Mouse (Mus musculus) forebrain, postnatal 0 days (tissue): ENCODE data around the gene Prnd. TPM values are rescaled to one million over a fixed set of nuclear protein-coding genes. Genes with fewer than 3 reads are reported as not detected.

Experiments
- ATAC-seq: fragments of 200-750 bp; cut with Nextera tagmentation; 2 replicates; pipeline ENCODE4 v1.8.0; 2017; ENCODE audit warnings: mild to moderate bottlenecking, moderate library complexity
- DNase-seq: peaks from one replicate; pipeline ENCODE4 v3.0.0-alpha.2; 2015
- H3K27ac ChIP-seq: fragments of 300-500 bp; sonication (generic); 2 replicates; pipeline ENCODE4 v1.5.1; 2014; ENCODE audit warnings: low read depth, mild to moderate bottlenecking, antibody characterized with exemption, low read length, moderate library complexity, mixed read lengths
- H3K27me3 ChIP-seq: fragments of 300-500 bp; sonication (generic); 2 replicates; pipeline ENCODE4 v1.6.1; 2014; ENCODE audit warnings: mild to moderate bottlenecking, low read length, mixed read lengths; ENCODE audit not compliant: insufficient read depth
- H3K36me3 ChIP-seq: fragments of 300-500 bp; sonication (generic); 2 replicates; pipeline ENCODE4 v1.6.1; 2014; ENCODE audit warnings: mild to moderate bottlenecking, moderate library complexity; ENCODE audit not compliant: insufficient read depth
- H3K4me1 ChIP-seq: fragments of 300-500 bp; sonication (generic); 2 replicates; pipeline ENCODE4 v1.6.1; 2014; ENCODE audit warnings: antibody characterized with exemption; ENCODE audit not compliant: insufficient read depth
- H3K4me2 ChIP-seq: fragments of 300-500 bp; sonication (generic); 2 replicates; pipeline ENCODE4 v1.6.1; 2014; ENCODE audit warnings: low read depth, mild to moderate bottlenecking, moderate library complexity
- H3K4me3 ChIP-seq: fragments of 300-500 bp; sonication (generic); 2 replicates; pipeline ENCODE4 v1.5.1; 2014; ENCODE audit warnings: low read depth, low read length, mixed read lengths
- H3K9ac ChIP-seq: fragments of 300-500 bp; sonication (generic); 2 replicates; pipeline ENCODE4 v1.6.1; 2014; ENCODE audit warnings: mild to moderate bottlenecking
- H3K9me3 ChIP-seq: fragments of 300-500 bp; sonication (generic); 2 replicates; pipeline ENCODE4 v1.6.1; 2016; ENCODE audit warnings: low read length
- CTCF ChIP-seq: sonication (generic); IDR thresholded peaks from 2 replicates; pipeline ENCODE4 v1.5.1; 2016; ENCODE audit warnings: antibody characterized with exemption, control low read depth, low read depth
- WGBS: fragments of 180-500 bp; shearing (Covaris S2); extraction: QIAGEN DNeasy Blood & Tissue Kit; methylation state at CpG from one replicate; pipeline ENCODE4 v1.1.7; 2014; 5-methylcytosine and 5-hydroxymethylcytosine counted together
- polyA plus RNA-seq: library from polyadenylated mRNA; unstranded; fragments of >200 nt; fragmentation: Nextera tagmentation; extraction: Ambion mirVana; gene quantifications from 2 replicates; pipeline ENCODE4 v1.2.1, GENCODE M21; 2015
- total RNA-seq: library from RNA; depleted of rRNA; stranded (reverse); fragments of >200 nt; gene quantifications from 2 replicates; pipeline ENCODE4 v1.2.3, GENCODE M21; 2014; rRNA removed

The Prnd gene
- total and polyA plus RNA-seq, 2 experiments from 2014 or later = 4.4 to 6.2 TPM

DNA sequence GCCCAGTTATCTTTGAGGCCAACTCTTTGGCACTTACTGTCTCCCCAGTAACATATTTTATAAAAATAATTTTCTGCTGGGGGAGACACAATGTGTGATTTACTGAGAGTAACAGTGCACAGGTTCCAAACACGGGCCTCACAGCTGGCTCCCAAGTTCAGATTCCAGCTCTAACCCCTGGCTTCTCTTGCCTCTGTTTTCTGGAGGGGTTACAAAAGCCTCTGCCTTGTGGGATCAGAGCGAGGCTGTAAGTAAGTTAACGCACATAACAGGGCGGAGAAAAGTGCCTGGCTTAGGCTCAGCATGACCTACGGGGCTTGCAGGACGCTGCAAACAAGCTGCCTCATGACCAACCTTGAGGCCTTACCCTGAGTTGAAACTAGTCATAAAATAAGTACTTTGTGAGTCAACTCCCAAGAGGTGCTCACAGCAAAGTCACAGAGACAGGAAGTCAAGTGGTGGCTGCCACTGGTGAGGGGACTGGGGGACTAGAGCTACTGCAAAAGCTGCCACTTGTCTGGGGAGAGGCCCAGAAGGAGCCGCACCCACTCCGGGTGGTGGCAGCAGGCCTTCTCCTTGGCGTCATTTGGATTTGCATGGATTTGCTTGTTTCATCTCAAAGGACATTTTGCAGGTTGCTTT is 54.0 kb downstream of the Prnd start:
- 89% methylated on average over 9 of the region's 9 CpGs for WGBS
- DNase-seq = no peak
- peaks cover 57% of the 10 kb centered on the region for H3K36me3 ChIP-seq

GRCm38 (mm10) chr2:132005445-132005844 is 54.8 kb downstream of the Prnd start:
- H3K27ac ChIP-seq = no peak overlapping the region
- ATAC-seq (no peak), DNase-seq (no peak)
- H3K4me1 ChIP-seq = no peaks in the 10 kb centered on the region
- no peaks in the 10 kb centered on the region for H3K9me3 ChIP-seq
- no peak overlapping the region for H3K4me2 ChIP-seq
- H3K27me3 ChIP-seq = no peaks in the 10 kb centered on the region
- no peak overlapping the region for H3K4me3 ChIP-seq
- peaks cover 53% of the 10 kb centered on the region for H3K36me3 ChIP-seq
- TF ChIP-seq CTCF = no peak
- H3K9ac ChIP-seq = no peak overlapping the region
- WGBS = 83% methylated on average over 4 of the region's 4 CpGs

More for the DNA sequence above, 54.0 kb downstream of the Prnd start:
- Histone ChIP-seq H3K27ac (no peak overlapping the region), H3K27me3 (no peaks in the 10 kb centered on the region), H3K9ac (no peak overlapping the region), H3K9me3 (no peaks in the 10 kb centered on the region), H3K4me2 (no peak overlapping the region), H3K4me3 (no peak overlapping the region), H3K4me1 (no peaks in the 10 kb centered on the region)
- TF ChIP-seq CTCF = no peak
- ATAC-seq = no peak

Other genes starting within 250 kb of the Prnd start
- not detected in 2 replicates for gene Erv3, start 91.1 kb upstream of the Prnd start, total RNA-seq
- 0.06 TPM in 1 of 2 replicates, not detected in the other for gene Erv3, start 91.1 kb upstream of the Prnd start, polyA plus RNA-seq
- 352 and 356 TPM in 2 replicates for gene Prnp, start 40.9 kb upstream of the Prnd start, total RNA-seq
- gene Prnp, start 40.9 kb upstream of the Prnd start, polyA plus RNA-seq = 353 and 423 TPM in 2 replicates
- gene Prn, start 40.9 kb upstream of the Prnd start, total RNA-seq = 0.76 TPM in 1 of 2 replicates, not detected in the other
- 0.33 TPM in 1 of 2 replicates, not detected in the other for gene Prn, start 40.9 kb upstream of the Prnd start, polyA plus RNA-seq
- 32.8 and 33.5 TPM in 2 replicates for gene Rassf2, start 79.4 kb downstream of the Prnd start, total RNA-seq
- gene Rassf2, start 79.4 kb downstream of the Prnd start, polyA plus RNA-seq = 15.3 and 19.4 TPM in 2 replicates
- gene Slc23a2, start 194.2 kb downstream of the Prnd start, total RNA-seq = 49.2 and 57.2 TPM in 2 replicates
- 29.0 and 36.2 TPM in 2 replicates for gene Slc23a2, start 194.2 kb downstream of the Prnd start, polyA plus RNA-seq